Comparison of ENCODE assay signal across 14 mouse cellular contexts in the genomic region with DNA sequence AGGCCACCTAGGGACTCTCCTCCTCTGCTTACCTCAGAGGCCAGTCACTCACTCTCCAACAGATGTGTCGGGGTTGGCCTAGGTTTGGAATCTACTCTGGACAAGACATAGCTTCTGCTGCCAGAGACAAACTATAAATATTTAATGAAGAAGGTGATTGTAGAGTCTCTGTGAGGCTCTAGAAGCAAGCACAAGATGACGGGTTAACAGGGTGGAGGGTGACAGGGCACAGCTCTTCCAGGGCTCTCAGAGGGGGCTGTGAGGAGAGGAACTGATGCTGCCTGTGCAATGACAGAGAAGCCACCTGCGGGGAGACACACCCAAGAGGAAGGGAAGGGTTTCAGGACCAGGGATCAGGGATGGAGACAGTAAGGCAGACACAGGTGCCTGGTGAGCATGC.
DNase-seq lines count a peak whose midpoint lies in the region; ATAC-seq and TF ChIP-seq lines count a peak whose summit lies in the region.
"Had no signal": no experiment of that assay in that cellular context is flagged by ENCODE, and none has a peak within 500 bp of the region (broad histone marks: within the 10 kb centered on the region; RNA-seq: fewer than 3 reads in every experiment).

No protein-coding gene starts in this region.

- H3K4me2 ChIP-seq in forebrain, embryonic 13.5 days, result no peak overlapping the region
- H3K4me2 ChIP-seq in forebrain, embryonic 16.5 days (ENCODE audit: low read length), result no peak overlapping the region
- H3K4me2 ChIP-seq in hindbrain, embryonic 14.5 days (replicated peaks), result no peak overlapping the region
- H3K4me2 ChIP-seq in midbrain, embryonic 15.5 days, result no peak overlapping the region
- no peak overlapping the region for H3K4me2 ChIP-seq in midbrain, postnatal 0 days (ENCODE audit: low read depth, low read length, poor library complexity, severe bottlenecking)
- H3K4me2 ChIP-seq in stomach, embryonic 15.5 days, result no peak overlapping the region
- H3K4me2 ChIP-seq: embryonic facial prominence, embryonic 12.5 days had no signal

- DNase-seq in hindbrain, embryonic 14.5 days (ENCODE audit: low spot score), result no peak
- DNase-seq in hindbrain, embryonic 10.5 days (ENCODE audit: low spot score), result no peak
- DNase-seq in midbrain, postnatal 0 days (ENCODE audit: low spot score), result no peak
- DNase-seq in embryo, embryonic 10 days (ENCODE audit: low spot score), result no peak
- DNase-seq: cerebellum, adult 8-10 months; kidney, adult 9 months had no signal

- H3K27me3 ChIP-seq in forebrain, embryonic 13.5 days, result peaks cover 21% of the 10 kb centered on the region
- H3K27me3 ChIP-seq in forebrain, embryonic 16.5 days (replicated peaks; ENCODE audit: control insufficient read depth, insufficient read depth, low read length), result peaks cover 22% of the 10 kb centered on the region
- H3K27me3 ChIP-seq in hindbrain, embryonic 14.5 days (ENCODE audit: control insufficient read depth, insufficient read depth, low read length), result peaks cover 20% of the 10 kb centered on the region; the same call in 1 of the 2 replicates
- no peaks in the 10 kb centered on the region for H3K27me3 ChIP-seq in hindbrain, embryonic 10.5 days (ENCODE audit: insufficient read depth, poor library complexity, severe bottlenecking)
- H3K27me3 ChIP-seq in midbrain, embryonic 15.5 days (replicated peaks), result 0 out of 2 replicates have a peak, but pooled peaks cover 8% of the 10 kb centered on the region
- H3K27me3 ChIP-seq in midbrain, postnatal 0 days (ENCODE audit: insufficient read depth, low read length), result peaks cover 9% of the 10 kb centered on the region; the same call in 1 of the 2 replicates
- peaks cover 7% of the 10 kb centered on the region; the same call in 1 of the 2 replicates for H3K27me3 ChIP-seq in stomach, embryonic 15.5 days (replicated peaks)

- H3K4me1 ChIP-seq in forebrain, embryonic 13.5 days, result peaks cover 35% of the 10 kb centered on the region
- peaks cover 32% of the 10 kb centered on the region for H3K4me1 ChIP-seq in forebrain, embryonic 16.5 days (replicated peaks; ENCODE audit: control insufficient read depth, insufficient read depth, low read length)
- H3K4me1 ChIP-seq in hindbrain, embryonic 14.5 days (replicated peaks; ENCODE audit: control insufficient read depth, insufficient read depth, low read length), result peaks cover 27% of the 10 kb centered on the region
- H3K4me1 ChIP-seq in hindbrain, embryonic 10.5 days (replicated peaks), result peaks cover 26% of the 10 kb centered on the region
- peaks cover 25% of the 10 kb centered on the region for H3K4me1 ChIP-seq in midbrain, embryonic 15.5 days
- peaks cover 23% of the 10 kb centered on the region for H3K4me1 ChIP-seq in midbrain, postnatal 0 days (ENCODE audit: insufficient read depth, low read length)
- H3K4me1 ChIP-seq in stomach, embryonic 15.5 days, result peaks cover 20% of the 10 kb centered on the region

- no peak overlapping the region for H3K4me3 ChIP-seq in forebrain, embryonic 13.5 days
- no peak overlapping the region for H3K4me3 ChIP-seq in forebrain, embryonic 16.5 days (replicated peaks; ENCODE audit: low read length)
- no peak overlapping the region for H3K4me3 ChIP-seq in hindbrain, embryonic 14.5 days (replicated peaks; ENCODE audit: low read length)
- no peak overlapping the region for H3K4me3 ChIP-seq in hindbrain, embryonic 10.5 days
- no peak overlapping the region for H3K4me3 ChIP-seq in midbrain, embryonic 15.5 days
- no peak overlapping the region for H3K4me3 ChIP-seq in midbrain, postnatal 0 days (ENCODE audit: low read depth, low read length)
- no peak overlapping the region for H3K4me3 ChIP-seq in stomach, embryonic 15.5 days (replicated peaks)
- H3K4me3 ChIP-seq: embryonic facial prominence, embryonic 12.5 days had no signal

- H3K27ac ChIP-seq in forebrain, embryonic 13.5 days, result 0 out of 2 replicates have a peak overlapping the region, but pooled peaks have one; percentile 15
- no peak overlapping the region for H3K27ac ChIP-seq in forebrain, embryonic 16.5 days (ENCODE audit: low read length)
- peak overlapping the region; percentile 69 for H3K27ac ChIP-seq in hindbrain, embryonic 14.5 days
- H3K27ac ChIP-seq in hindbrain, embryonic 10.5 days, result no peak overlapping the region; the same call in 1 of the 2 replicates
- peak overlapping the region; percentile 16 for H3K27ac ChIP-seq in midbrain, embryonic 15.5 days
- no peak overlapping the region for H3K27ac ChIP-seq in midbrain, postnatal 0 days (ENCODE audit: low read depth, low read length)
- peak overlapping the region; percentile 71 for H3K27ac ChIP-seq in stomach, embryonic 15.5 days
- H3K27ac ChIP-seq: embryonic facial prominence, embryonic 12.5 days had no signal

- no peak for TF ChIP-seq CTCF in midbrain, postnatal 0 days (IDR thresholded peaks at IDR 0.05)

- no peak for ATAC-seq in forebrain, embryonic 13.5 days
- ATAC-seq in forebrain, embryonic 16.5 days, result no peak
- no peak for ATAC-seq in hindbrain, embryonic 14.5 days (ENCODE audit: low FRiP score)
- ATAC-seq in midbrain, embryonic 15.5 days (replicated peaks), result no peak
- no peak for ATAC-seq in midbrain, postnatal 0 days (ENCODE audit: low FRiP score)
- ATAC-seq in stomach, embryonic 15.5 days (ENCODE audit: insufficient read depth, low FRiP score, low read depth), result no peak
- ATAC-seq: CD4-positive, CD25-positive, alpha-beta regulatory T cell, adult 4 months; liver, postnatal 0 days had no signal

- no peaks in the 10 kb centered on the region for H3K36me3 ChIP-seq in forebrain, embryonic 13.5 days (ENCODE audit: poor library complexity, severe bottlenecking)
- H3K36me3 ChIP-seq in forebrain, embryonic 16.5 days (ENCODE audit: control insufficient read depth, insufficient read depth), result no peaks in the 10 kb centered on the region
- H3K36me3 ChIP-seq in hindbrain, embryonic 14.5 days (replicated peaks; ENCODE audit: control insufficient read depth, insufficient read depth), result no peaks in the 10 kb centered on the region
- H3K36me3 ChIP-seq in hindbrain, embryonic 10.5 days, result no peaks in the 10 kb centered on the region
- no peaks in the 10 kb centered on the region for H3K36me3 ChIP-seq in midbrain, embryonic 15.5 days (replicated peaks)
- no peaks in the 10 kb centered on the region for H3K36me3 ChIP-seq in midbrain, postnatal 0 days (ENCODE audit: insufficient read depth, low read length)
- no peaks in the 10 kb centered on the region for H3K36me3 ChIP-seq in stomach, embryonic 15.5 days
- H3K36me3 ChIP-seq: embryonic facial prominence, embryonic 12.5 days; G1E had no signal

- WGBS in forebrain, embryonic 13.5 days, result 64% methylated on average over 3 of the region's 3 CpGs
- 46% methylated on average over 3 of the region's 3 CpGs for WGBS in forebrain, embryonic 16.5 days
- 60% methylated on average over 3 of the region's 3 CpGs for WGBS in hindbrain, embryonic 14.5 days
- WGBS in hindbrain, embryonic 10.5 days, result 54% methylated on average over 3 of the region's 3 CpGs
- WGBS in midbrain, embryonic 15.5 days, result 47% methylated on average over 3 of the region's 3 CpGs
- 45% methylated on average over 3 of the region's 3 CpGs for WGBS in midbrain, postnatal 0 days
- 34% methylated on average over 3 of the region's 3 CpGs for WGBS in stomach, embryonic 15.5 days

- H3K9ac ChIP-seq in forebrain, embryonic 13.5 days, result no peak overlapping the region
- H3K9ac ChIP-seq in forebrain, embryonic 16.5 days (replicated peaks; ENCODE audit: low read depth, low read length), result no peak overlapping the region
- H3K9ac ChIP-seq in hindbrain, embryonic 14.5 days, result no peak overlapping the region
- H3K9ac ChIP-seq in midbrain, embryonic 15.5 days, result no peak overlapping the region
- no peak overlapping the region for H3K9ac ChIP-seq in midbrain, postnatal 0 days (replicated peaks; ENCODE audit: low read length, poor library complexity, severe bottlenecking)
- no peak overlapping the region for H3K9ac ChIP-seq in stomach, embryonic 15.5 days
- H3K9ac ChIP-seq: embryonic facial prominence, embryonic 12.5 days; liver, postnatal 0 days had no signal

- no peaks in the 10 kb centered on the region for H3K9me3 ChIP-seq in forebrain, embryonic 13.5 days (replicated peaks)
- no peaks in the 10 kb centered on the region for H3K9me3 ChIP-seq in forebrain, embryonic 16.5 days (ENCODE audit: control insufficient read depth, low read length)
- H3K9me3 ChIP-seq in hindbrain, embryonic 14.5 days (ENCODE audit: control insufficient read depth, low read length), result no peaks in the 10 kb centered on the region
- no peaks in the 10 kb centered on the region for H3K9me3 ChIP-seq in hindbrain, embryonic 10.5 days
- H3K9me3 ChIP-seq in midbrain, embryonic 15.5 days, result no peaks in the 10 kb centered on the region
- H3K9me3 ChIP-seq in midbrain, postnatal 0 days (ENCODE audit: low read length), result no peaks in the 10 kb centered on the region
- no peaks in the 10 kb centered on the region for H3K9me3 ChIP-seq in stomach, embryonic 15.5 days
- H3K9me3 ChIP-seq: embryonic facial prominence, embryonic 12.5 days had no signal

Comparison
In these comparisons a context has a peak if more than half of its experiments do, and no peak if none do; other contexts are left out.
1. H3K27ac ChIP-seq: peak in forebrain, embryonic 13.5 days (single experiment), hindbrain, embryonic 14.5 days (single experiment), midbrain, embryonic 15.5 days (single experiment) and stomach, embryonic 15.5 days (single experiment); none in forebrain, embryonic 16.5 days (single experiment), hindbrain, embryonic 10.5 days (single experiment) and midbrain, postnatal 0 days (single experiment).